Mouse (Mus musculus): ENCODE data around the gene Vwce.

The Vwce gene

DNA sequence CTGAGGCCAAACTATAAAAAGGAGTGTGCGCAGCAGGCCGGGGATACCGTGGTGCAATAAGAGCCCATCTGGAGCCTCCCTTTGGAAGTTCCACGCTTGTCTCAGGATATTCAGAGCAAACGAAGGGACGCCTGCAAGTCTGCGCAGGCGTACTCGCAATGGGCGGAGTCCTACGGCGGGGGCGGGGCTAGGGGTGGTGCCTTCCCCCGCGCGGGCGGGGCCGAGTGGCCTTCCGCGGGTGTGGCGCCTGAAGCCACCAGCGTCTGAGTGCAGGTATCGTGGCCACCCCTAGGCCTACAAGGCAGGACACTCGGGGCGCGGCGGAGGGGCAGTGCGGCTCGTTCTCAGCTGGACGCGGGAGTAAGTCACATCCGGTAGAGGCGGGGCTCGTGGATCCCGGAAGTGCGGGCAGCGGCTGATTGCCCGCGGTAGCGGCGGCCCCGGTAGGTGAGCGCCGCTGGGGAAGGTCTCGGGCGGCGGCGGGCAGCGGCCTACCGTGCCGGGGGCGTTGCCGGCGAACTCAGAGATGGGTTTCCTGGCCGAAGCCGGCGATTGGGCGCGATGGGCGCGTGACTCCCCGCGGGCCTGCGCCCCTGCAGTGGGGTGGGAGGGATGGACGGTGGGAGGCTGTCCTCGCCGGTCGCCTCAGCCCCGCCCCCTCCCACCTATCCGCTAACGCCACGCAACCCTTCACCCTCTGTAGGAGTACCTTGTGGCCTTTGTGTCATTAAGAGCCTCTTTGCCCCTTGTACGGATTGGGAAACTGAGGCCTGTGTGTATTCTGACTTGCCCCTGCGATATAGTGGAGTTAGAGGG is 54.7 kb downstream of the Vwce start, which contains the start of gene Vps37c:
Gene Vps37c (plus strand): TSS at position 199 of the 816 bp plus-strand sequence.
- peak; percentile 82 for ATAC-seq (ENCODE audit: insufficient number of reproducible peaks, low FRiP score, low TSS enrichment)

GRCm38 (mm10) chr19:10689470-10690166 is 55.6 kb downstream of the Vwce start:
- no peak for ATAC-seq (ENCODE audit: insufficient number of reproducible peaks, low FRiP score, low TSS enrichment)

DNA sequence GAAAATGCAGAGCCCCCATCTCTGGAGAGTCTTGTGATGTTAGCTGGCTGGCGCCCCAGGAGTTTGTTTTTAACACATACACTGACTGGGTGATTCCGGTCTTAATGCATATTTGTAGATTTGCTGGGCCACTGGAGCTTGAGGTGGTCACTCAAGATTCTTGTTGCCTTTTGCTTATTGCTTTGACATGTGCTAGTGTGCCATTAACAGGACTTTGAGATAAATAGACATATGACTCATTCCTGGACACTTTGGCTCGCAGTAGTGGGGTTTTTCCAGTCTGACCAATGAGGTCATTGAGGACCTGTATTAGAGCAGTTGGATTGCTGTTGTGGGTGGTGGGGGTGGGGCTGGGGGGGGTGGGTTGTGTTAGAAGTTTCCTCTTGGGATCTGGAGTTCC is 56.3 kb downstream of the Vwce start:
- no peak for ATAC-seq (ENCODE audit: insufficient number of reproducible peaks, low FRiP score, low TSS enrichment)

DNA sequence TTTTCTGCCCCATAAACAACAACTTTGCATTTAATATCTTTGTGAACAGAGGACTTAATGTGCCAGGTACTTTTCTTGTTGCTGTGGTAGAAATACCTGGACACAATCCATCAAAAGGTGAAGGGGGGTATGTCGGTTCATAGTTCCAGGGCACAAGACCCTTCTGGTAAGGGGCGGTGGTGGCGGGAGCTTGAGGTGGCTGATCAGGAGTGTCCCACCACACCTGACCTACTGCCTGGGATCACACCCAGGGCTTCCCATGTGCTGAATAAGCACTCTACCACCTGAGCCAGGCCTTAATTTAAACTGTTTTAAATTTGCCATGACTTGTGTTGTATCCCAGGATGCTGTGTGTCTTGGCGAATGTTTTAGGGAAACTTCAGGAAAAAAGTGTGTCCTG is 57.1 kb downstream of the Vwce start:
- ATAC-seq (ENCODE audit: insufficient number of reproducible peaks, low FRiP score, low TSS enrichment), result no peak

DNA sequence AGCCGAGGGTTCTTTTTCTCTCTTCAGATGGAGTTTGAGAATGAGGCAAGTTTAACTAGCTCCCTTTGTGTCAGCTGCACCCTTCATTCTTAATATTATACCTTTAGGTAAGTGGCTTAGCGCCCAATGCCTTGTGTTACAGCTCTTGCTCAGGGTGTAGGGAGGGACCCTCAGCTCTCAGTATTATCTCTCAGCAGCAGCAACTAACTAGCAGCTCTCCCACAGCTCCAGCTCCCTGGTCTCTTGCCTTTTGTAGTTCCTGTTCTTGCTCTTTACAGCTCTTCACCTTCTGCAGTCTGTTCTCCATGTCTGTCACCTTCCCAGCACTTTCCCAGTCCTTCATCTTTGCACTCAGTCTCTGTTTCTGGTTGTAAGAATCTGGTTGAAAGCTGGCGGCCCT is 57.6 kb downstream of the Vwce start:
- ATAC-seq (ENCODE audit: insufficient number of reproducible peaks, low FRiP score, low TSS enrichment), result no peak

- ATAC-seq (ENCODE audit: insufficient number of reproducible peaks, low FRiP score, low TSS enrichment), result no peak
Observed at GRCm38 (mm10) chr19:10692361-10692760, 58.3 kb downstream of the Vwce start.

GRCm38 (mm10) chr19:10693926-10694682 is 60.1 kb downstream of the Vwce start:
- no peak for ATAC-seq (ENCODE audit: insufficient number of reproducible peaks, low FRiP score, low TSS enrichment)

- ATAC-seq (ENCODE audit: insufficient number of reproducible peaks, low FRiP score, low TSS enrichment), result no peak
Observed at GRCm38 (mm10) chr19:10695801-10696200, 61.8 kb downstream of the Vwce start.

DNA sequence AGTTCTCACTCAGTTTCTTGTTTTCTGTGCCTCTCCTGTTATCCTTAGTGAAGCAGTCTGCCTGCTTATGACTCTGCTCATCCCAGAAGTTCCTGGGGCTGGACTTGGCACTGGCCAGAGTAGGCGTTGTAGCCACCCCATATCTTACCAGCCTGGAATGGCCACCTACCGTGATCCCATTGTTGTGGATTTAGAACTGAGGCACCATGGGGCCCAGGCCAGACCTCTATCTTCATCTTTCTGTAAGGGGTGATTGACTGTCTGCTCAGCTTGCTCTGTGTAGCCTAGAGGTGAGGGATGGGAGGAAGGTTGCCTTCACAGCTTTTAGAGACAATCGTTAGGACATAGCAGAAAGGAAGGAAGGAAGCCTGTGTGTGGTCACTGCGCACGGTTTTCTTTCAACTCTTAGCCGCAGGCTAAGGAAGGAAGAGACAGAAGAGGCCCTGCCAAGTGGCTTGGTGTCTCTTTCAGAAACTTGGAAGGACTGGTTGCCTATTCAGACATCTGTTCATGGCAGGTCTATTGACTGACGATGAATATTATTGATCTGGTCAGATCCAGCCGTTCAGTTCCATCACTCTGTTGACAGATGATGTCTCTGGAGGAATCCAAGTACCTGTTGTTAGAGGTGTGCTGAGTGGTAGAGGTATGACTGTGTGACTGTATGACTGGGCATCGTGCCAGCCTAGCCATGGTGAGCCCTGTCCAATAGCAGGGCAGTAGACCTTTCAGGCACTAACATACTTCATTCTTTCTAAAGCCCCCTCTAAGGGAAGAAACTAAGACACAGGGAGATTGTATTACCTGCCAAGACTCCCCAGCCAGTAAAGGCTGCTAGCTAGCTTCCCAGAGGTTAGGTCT is 64.3 kb downstream of the Vwce start:
- no peak for ATAC-seq (ENCODE audit: insufficient number of reproducible peaks, low FRiP score, low TSS enrichment)

DNA sequence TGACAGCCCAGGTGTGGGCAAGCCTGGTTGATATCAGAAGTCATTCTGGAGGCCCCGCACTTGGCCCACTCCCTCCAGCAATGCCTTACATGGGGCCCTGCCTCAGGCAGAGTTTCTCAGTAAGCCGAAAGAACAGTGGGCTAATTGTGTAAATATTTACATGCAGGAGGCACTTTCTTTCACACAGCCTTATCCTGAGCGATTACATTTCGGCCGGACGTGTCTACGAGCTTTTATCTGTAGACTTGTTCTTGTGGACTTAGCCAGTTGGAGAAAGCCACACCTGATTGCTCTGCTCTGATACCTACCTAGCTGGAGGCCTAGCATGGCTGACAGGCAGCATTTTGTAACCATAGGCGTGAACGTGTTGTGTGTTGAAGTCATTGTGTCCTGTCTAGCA is 65.8 kb downstream of the Vwce start:
- no peak for ATAC-seq (ENCODE audit: insufficient number of reproducible peaks, low FRiP score, low TSS enrichment)

DNA sequence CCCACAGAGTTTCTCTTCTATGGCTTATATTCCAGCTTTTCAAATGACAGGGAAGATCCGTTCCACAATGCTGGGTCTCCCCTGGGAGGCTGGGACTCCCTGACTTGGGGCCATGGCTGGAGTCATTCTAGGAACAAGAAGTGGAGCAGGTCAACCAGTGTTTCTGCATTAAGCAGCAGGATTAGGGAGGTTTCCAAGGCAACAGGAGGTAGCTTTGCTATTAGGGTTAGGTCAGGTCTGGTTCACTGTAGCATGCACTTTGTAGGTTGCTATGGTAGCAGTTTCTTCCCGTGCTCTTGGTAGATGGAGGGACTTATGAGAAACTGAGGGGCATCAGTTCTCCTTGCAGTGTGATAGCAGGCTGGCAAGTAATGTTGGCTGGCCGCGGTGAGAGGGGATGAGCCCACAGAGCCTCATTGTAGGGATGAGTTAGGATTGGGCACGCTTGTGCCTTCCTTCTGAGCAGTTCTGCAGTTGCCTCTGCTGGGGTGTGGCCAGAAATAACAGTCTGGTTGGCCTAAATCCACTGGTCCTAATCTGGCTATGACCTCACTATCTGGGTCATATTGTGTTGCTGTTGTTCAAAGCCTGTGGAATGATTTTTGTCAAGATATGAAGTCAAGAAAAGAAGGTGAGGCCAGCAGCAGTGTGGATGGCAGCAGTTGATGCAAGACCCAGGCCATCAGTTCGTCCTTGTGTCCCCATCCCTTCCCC is 67.2 kb downstream of the Vwce start:
- peak; percentile 38; the same call in 1 of the 2 replicates for ATAC-seq (ENCODE audit: insufficient number of reproducible peaks, low FRiP score, low TSS enrichment)

DNA sequence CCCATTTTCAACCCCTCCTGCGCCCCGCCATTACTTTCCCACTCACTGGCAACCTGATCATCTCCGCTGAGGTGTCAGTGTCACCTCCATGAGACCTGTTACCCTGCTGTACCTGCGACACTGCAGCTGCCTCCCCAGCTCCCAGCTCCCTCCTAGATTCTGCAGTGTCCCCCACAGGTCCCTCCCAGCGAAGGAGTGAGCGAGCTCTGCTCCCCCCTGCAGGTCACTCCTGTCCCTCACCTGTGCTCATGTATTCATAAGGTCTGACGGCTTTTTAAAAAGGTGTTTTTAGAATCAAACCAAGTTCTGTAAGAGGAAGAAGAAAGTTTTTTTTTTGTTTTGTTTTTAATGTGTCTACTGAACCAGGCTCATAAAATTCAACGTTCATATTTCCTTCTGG is 68.1 kb downstream of the Vwce start:
- ATAC-seq (ENCODE audit: insufficient number of reproducible peaks, low FRiP score, low TSS enrichment), result no peak

GRCm38 (mm10) chr19:10703470-10703869 is 69.5 kb downstream of the Vwce start:
- no peak for ATAC-seq (ENCODE audit: insufficient number of reproducible peaks, low FRiP score, low TSS enrichment)

DNA sequence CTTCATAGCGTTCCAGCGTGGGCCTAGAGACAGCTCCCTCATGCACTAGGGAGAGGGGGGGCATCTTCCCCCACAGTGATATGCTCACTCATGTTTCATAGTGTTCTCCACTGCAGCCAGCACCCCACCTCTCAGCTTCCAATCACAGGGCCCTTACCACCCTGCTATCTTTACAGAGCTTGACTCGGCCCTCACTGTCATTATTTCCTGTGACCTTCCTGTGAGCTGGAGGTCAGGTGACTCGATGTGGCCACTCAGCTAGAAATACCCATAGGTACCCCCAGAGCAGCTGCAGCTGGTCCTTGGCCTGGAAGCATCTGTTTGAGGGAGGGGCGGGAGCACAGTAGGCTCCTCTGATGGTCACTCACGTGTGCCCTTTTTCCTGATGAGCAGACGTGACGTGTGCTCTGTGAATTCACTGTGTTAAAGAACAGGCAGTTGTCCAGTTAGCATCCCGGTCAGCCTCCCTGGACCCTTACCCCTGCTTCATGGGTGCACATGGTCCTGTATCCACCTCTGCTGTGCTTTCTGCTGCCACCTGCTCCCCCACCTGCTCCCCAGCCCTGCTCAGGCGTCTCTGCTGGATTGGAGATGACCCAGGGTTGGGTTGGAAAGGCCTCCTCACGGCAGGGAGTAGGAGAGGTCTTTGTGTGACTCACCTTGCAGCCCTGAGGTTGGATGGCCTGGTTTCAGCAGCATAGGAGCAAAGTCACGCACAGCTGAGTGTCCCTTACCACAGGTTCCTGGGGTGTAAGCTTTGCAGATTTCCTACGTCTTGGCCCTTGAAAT is 73.3 kb downstream of the Vwce start:
- no peak for ATAC-seq (ENCODE audit: insufficient number of reproducible peaks, low FRiP score, low TSS enrichment)

DNA sequence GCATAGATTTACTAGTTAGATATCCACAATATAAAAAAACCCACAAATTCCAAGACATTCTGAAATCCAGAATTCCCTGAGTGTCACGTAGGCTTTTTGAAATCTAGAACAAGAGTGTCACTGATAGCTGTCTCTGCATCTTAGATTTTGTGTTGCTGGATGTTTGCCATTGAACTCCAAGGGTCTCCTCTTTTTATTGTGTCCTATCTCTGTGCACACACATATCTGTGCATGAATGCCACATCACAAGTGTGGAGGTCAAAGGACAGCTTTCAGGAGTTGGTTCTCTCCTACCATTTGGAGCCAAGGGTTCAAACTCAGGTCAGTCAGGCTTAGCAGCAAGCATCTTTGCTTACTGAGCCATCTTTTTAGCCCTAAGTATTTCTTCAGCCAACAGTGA is 73.9 kb downstream of the Vwce start:
- ATAC-seq (ENCODE audit: insufficient number of reproducible peaks, low FRiP score, low TSS enrichment), result no peak

DNA sequence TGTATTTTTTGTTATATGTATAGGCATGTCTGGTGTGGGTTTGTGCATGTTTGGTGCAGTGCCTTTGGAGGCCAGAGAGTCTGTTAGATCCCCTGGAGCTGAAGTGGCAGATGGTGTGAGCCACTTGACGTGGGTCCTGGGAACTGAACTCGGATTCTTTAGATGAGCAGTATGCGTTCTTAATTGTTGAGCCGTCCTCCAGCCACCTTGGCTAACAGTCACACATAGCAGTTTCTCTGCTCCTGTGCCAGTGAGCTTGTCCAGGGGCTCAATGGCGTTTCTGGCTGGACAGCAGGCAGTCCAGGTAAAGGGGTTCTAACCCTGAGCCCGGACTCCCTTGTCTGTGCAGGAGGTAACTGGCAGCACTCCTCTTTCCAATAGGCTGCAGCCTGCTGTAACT is 74.9 kb downstream of the Vwce start:
- no peak for ATAC-seq (ENCODE audit: insufficient number of reproducible peaks, low FRiP score, low TSS enrichment)

DNA sequence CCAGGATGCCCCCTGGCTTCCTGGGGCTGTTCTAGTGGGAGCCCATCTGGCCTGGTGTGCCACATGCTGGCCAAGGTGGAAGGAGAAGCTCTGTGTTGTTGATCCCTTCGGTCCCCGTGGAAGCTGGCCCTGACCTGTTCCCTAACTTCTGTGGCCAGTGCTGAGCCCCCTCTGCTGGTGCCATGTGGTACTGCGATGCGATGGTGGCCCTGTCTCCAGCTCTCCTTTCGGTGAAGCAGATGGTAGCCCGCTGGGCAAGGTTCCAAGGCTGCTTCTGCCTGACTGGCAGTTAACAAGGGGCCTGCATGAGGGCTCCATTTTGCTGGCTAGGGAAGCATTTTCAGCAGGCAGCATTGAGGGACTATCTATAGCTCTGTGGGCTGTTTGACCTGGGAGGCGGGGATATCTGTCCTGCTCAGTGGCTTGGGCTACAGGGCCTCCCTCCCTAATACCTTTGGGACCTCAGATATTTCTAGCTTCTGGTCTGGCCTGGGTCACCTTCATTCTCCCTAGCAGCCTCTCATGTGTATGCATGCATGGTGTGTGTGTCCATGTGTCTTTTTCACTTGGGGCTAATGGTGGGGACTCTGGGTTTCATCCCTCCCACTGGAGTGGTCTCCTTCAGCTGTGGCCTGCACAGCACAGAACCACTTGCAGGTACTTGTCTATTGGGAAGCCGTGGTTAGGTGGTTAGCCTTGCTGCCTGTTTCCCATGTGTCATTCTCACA is 75.5 kb downstream of the Vwce start:
- ATAC-seq (ENCODE audit: insufficient number of reproducible peaks, low FRiP score, low TSS enrichment), result peak; percentile 77

DNA sequence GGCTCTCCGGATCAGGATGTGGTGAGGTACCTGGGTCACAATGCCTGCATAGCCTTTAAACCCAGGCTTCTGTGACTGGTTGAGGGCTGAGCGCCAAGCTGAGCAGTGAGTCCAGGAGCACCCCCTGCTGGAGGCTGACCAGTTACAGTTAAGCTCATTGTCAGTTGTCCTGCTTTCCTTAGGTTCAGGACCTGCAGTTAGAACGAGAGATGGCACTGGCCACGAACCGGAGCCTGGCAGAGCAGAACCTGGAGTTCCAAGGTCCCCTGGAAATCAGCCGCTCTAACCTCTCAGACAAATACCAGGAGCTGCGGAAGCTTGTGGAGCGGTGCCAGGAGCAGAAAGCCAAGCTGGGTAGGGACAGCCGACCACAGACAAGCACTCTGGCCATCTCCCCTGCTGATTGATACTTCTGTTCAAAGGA is 76.1 kb downstream of the Vwce start:
- peak; percentile 45; the same call in 1 of the 2 replicates for ATAC-seq (ENCODE audit: insufficient number of reproducible peaks, low FRiP score, low TSS enrichment)

All from cerebellum, adult (tissue).